Mouse (Mus musculus) heart, embryonic 15.5 days (tissue): ENCODE results near the gene Babam2. TPM values are rescaled to one million over a fixed set of nuclear protein-coding genes. Genes with fewer than 3 reads are reported as not detected.
"Not testable (repeated sequence)": the region's sequence is repeated elsewhere in the genome, so short reads cannot be mapped to it uniquely, and the experiment has no call there.

Experiments
- ATAC-seq: fragments of 200-750 bp; cut with Nextera tagmentation; replicated peaks from 2 replicates; pipeline ENCODE4 v1.8.0; 2017; ENCODE audit warnings: low read depth, moderate TSS enrichment; ENCODE audit not compliant: insufficient number of reproducible peaks, insufficient read depth, low FRiP score
- H3K27ac ChIP-seq: fragments of 300-500 bp; sonication (generic); 2 replicates; pipeline ENCODE4 v1.5.1; 2015; ENCODE audit warnings: mild to moderate bottlenecking, inconsistent platforms
- H3K27me3 ChIP-seq: fragments of 300-500 bp; sonication (generic); 2 replicates; pipeline ENCODE4 v1.6.1; 2015; ENCODE audit warnings: inconsistent platforms
- H3K36me3 ChIP-seq: fragments of 300-500 bp; sonication (generic); 2 replicates; pipeline ENCODE4 v1.6.1; 2015; ENCODE audit warnings: mild to moderate bottlenecking, inconsistent platforms
- H3K4me1 ChIP-seq: fragments of 300-500 bp; sonication (generic); replicated peaks from 2 replicates; pipeline ENCODE4 v1.6.1; 2015; ENCODE audit warnings: inconsistent platforms
- H3K4me2 ChIP-seq: fragments of 300-500 bp; sonication (generic); 2 replicates; pipeline ENCODE4 v1.6.1; 2015; ENCODE audit warnings: inconsistent platforms, mild to moderate bottlenecking, moderate library complexity
- H3K4me3 ChIP-seq: fragments of 300-500 bp; sonication (generic); 2 replicates; pipeline ENCODE4 v1.5.1; 2015; ENCODE audit warnings: mild to moderate bottlenecking, inconsistent platforms
- H3K9ac ChIP-seq: fragments of 300-500 bp; sonication (generic); 2 replicates; pipeline ENCODE4 v1.6.1; 2015; ENCODE audit warnings: mild to moderate bottlenecking, inconsistent platforms
- H3K9me3 ChIP-seq: fragments of 300-500 bp; sonication (generic); replicated peaks from 2 replicates; pipeline ENCODE4 v1.6.1; 2016; ENCODE audit warnings: inconsistent platforms
- WGBS: fragments of 180-500 bp; shearing (Covaris S2); methylation state at CpG from one replicate; pipeline ENCODE4 v1.1.7; 2015; ENCODE audit warnings: mixed read lengths; 5-methylcytosine and 5-hydroxymethylcytosine counted together
- polyA plus RNA-seq: library from polyadenylated mRNA; unstranded; fragments of >200 nt; fragmentation: Nextera tagmentation; extraction: Ambion mirVana; gene quantifications from 2 replicates; pipeline ENCODE4 v1.2.1, GENCODE M21; 2015

Gene Babam2
- polyA plus RNA-seq, 1 experiment from 2014 or later = 48.7 TPM

DNA sequence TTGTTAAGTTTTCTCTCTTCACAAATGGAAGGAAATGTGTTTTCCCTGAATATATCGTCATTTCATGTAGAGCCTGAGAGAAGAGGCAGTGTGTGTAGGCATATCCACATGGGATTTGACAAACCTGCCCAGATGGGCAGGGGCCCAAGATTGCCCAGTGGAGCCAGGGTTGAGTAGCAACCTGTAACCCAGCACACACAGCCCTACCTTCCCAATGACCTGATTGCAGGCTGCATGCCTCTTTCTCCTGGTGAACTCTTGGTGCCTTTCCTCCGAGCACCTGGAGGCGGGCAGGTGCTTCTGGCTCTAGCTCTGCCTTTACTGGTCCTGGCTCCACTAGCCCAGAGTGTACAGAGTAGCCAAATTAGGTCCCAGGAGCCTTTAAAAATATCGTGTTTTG is 270.0 kb downstream of the Babam2 start:
- no peak overlapping the region for H3K4me2 ChIP-seq
- no peak overlapping the region for H3K27ac ChIP-seq
- no peaks in the 10 kb centered on the region for H3K27me3 ChIP-seq
- peaks cover 6% of the 10 kb centered on the region for H3K4me1 ChIP-seq
- no peak overlapping the region for H3K4me3 ChIP-seq
- H3K9me3 ChIP-seq = no peaks in the 10 kb centered on the region
- 87% methylated on average over 4 of the region's 4 CpGs for WGBS
- no peak overlapping the region for H3K9ac ChIP-seq
- no peak for ATAC-seq
- no peaks in the 10 kb centered on the region for H3K36me3 ChIP-seq

DNA sequence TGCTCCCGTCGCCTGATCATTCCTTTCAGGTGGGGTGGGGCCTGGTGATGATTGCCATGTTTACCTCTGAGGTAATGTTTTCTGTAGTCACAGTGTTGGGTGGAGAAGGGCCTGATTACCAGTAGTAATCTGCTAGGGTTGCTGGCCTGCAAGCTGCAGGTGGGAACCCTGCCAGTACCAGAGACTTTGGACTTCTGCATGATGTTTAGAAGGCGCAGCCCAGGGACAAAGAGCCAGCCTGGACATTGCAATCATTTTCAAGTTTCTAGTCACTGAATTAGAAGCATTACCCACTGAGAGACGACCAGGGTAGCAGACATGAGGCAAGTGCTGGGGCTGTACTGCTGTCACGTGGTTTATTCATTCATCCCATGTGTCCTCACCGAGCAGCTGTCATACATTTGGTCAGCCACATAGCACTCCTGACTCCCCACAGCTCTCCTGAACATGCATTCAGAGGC is 270.6 kb downstream of the Babam2 start:
- Histone ChIP-seq H3K9ac (no peak overlapping the region), H3K36me3 (no peaks in the 10 kb centered on the region), H3K4me2 (no peak overlapping the region), H3K27me3 (no peaks in the 10 kb centered on the region), H3K4me3 (no peak overlapping the region), H3K4me1 (peaks cover 6% of the 10 kb centered on the region), H3K9me3 (no peaks in the 10 kb centered on the region), H3K27ac (no peak overlapping the region)
- WGBS = 51% methylated on average over 6 of the region's 6 CpGs
- no peak for ATAC-seq

DNA sequence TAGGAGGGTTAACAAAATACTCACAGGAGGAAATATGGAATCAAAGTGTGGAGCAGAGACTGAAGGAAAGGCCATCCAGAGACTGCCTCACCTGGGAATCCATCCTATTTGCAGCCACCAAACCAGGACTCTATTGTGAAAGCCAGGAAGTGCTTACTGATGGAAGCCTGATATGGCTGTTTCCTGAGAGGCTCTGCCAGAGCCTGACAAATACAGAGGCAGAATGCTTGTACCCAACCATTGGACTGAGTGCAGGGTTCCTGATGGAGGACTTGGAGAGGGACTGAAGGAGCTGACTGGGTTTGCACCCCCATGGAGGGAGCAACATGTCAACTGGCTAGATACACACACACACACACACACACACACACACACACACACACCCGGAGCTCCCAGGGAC is 274.9 kb downstream of the Babam2 start:
- H3K4me3 ChIP-seq, H3K27ac ChIP-seq, H3K36me3 ChIP-seq, H3K27me3 ChIP-seq, H3K9ac ChIP-seq, ATAC-seq, H3K9me3 ChIP-seq, H3K4me1 ChIP-seq, H3K4me2 ChIP-seq: not testable (repeated sequence)
- WGBS = 87% methylated on average over 1 of the region's 1 CpGs

DNA sequence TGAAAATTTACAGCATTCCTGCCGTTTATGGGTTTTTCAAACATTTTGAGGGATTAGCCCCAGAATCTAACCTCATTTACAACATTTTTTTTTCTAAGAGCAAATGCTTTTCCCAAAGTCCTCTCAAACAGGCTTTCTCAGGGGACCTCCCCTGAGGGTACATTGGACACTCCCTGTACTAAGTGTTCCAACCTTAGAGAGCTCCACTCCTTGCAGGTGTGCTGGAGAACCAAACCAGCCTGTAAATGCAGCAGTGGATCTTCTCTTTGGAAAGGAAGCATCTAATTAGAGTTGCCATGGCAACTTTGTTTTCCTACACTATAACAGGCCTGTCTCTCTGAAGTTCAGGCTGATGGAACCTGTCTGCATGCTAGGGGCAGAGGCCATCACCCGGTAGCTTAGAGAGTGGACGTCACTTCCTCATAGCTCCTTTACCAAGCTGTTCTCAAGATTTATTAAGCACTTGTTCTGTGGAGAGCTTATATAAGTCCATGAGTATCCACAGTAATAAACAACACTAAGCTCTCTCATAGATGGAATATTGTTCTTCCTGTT is 277.2 kb downstream of the Babam2 start:
- Histone ChIP-seq H3K9ac (no peak overlapping the region), H3K9me3 (no peaks in the 10 kb centered on the region), H3K4me2 (no peak overlapping the region), H3K4me1 (no peaks in the 10 kb centered on the region), H3K27me3 (no peaks in the 10 kb centered on the region), H3K36me3 (no peaks in the 10 kb centered on the region), H3K4me3 (no peak overlapping the region), H3K27ac (no peak overlapping the region)
- no peak for ATAC-seq
- 57% methylated on average over 3 of the region's 3 CpGs for WGBS

DNA sequence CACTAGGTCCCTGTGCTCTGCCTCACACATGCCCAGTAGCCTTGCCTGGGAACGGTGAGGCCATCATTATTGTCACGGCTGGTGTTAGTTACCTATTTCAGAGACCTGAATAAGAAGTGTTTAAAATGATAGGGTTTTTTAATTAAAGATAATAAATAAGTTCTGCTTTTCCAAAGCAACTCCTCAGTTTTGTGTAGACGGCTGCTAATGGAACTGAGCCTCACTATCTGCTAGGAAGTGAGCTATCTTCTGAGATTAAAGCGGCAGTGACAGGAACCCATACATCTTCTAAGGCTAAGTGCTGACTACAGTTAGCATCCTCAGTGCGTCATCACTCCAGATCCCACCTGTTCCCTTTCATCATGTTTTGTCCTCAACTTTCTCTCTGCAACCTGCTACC is 284.6 kb downstream of the Babam2 start:
- H3K4me1 ChIP-seq = peaks cover 6% of the 10 kb centered on the region; the same call in 1 of the 2 replicates
- no peak overlapping the region for H3K4me3 ChIP-seq
- ATAC-seq = no peak
- H3K9ac ChIP-seq = no peak overlapping the region
- H3K27me3 ChIP-seq = no peaks in the 10 kb centered on the region
- no peak overlapping the region for H3K4me2 ChIP-seq
- H3K36me3 ChIP-seq = no peaks in the 10 kb centered on the region
- H3K9me3 ChIP-seq = no peaks in the 10 kb centered on the region
- WGBS = 59% methylated on average over 5 of the region's 5 CpGs
- H3K27ac ChIP-seq = no peak overlapping the region

GRCm38 (mm10) chr5:31983161-31983560 is 285.7 kb downstream of the Babam2 start:
- Histone ChIP-seq H3K4me1 (peaks cover 6% of the 10 kb centered on the region; the same call in 1 of the 2 replicates), H3K4me3 (no peak overlapping the region), H3K4me2 (no peak overlapping the region), H3K9ac (no peak overlapping the region), H3K27ac (no peak overlapping the region), H3K36me3 (no peaks in the 10 kb centered on the region), H3K9me3 (no peaks in the 10 kb centered on the region), H3K27me3 (no peaks in the 10 kb centered on the region)
- no peak for ATAC-seq
- 89% methylated on average over 7 of the region's 7 CpGs for WGBS

- Histone ChIP-seq H3K4me1 (peaks cover 6% of the 10 kb centered on the region; the same call in 1 of the 2 replicates), H3K4me3 (no peak overlapping the region), H3K9ac (no peak overlapping the region), H3K4me2 (no peak overlapping the region), H3K27me3 (no peaks in the 10 kb centered on the region), H3K27ac (no peak overlapping the region), H3K9me3 (no peaks in the 10 kb centered on the region), H3K36me3 (no peaks in the 10 kb centered on the region)
- 59% methylated on average over 2 of the region's 2 CpGs for WGBS
- ATAC-seq = no peak
Measured at GRCm38 (mm10) chr5:31983817-31984368, 286.4 kb downstream of the Babam2 start.

DNA sequence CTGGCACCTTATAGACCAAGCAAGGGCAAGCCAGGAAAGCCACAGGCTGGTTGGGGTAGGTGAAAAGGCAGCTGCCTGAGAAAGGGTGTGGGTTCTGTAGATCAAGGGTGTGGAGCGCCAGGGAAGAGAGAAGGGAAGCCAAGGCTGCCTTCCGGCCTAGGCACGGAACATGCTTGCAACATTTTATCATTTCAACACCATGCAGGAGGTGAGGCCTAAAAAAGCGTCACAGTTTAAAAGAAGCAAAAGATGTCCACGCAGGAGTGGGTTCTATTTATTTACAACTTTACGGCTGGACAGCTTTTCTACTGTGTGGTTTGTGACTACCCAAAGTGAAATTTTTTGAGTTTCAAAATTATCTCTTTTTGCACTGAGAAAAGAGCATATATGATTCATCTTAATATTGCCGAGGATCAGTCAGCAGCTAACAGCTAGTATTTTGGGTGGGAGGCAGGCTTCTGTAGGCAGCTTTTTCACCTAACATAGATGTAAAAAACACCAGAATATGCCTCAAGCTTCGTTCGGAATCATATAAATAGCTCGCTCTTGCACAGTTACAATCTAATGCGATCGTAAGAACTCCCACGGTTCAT is 287.0 kb downstream of the Babam2 start:
- Histone ChIP-seq H3K36me3 (no peaks in the 10 kb centered on the region), H3K4me2 (no peak overlapping the region), H3K9ac (no peak overlapping the region), H3K4me3 (no peak overlapping the region), H3K9me3 (no peaks in the 10 kb centered on the region), H3K27me3 (no peaks in the 10 kb centered on the region), H3K27ac (no peak overlapping the region), H3K4me1 (peaks cover 6% of the 10 kb centered on the region; the same call in 1 of the 2 replicates)
- ATAC-seq = no peak
- WGBS = 65% methylated on average over 13 of the region's 13 CpGs

- no peak for ATAC-seq
- 77% methylated on average over 2 of the region's 2 CpGs for WGBS
- Histone ChIP-seq H3K4me2 (no peak overlapping the region), H3K4me3 (no peak overlapping the region), H3K36me3 (no peaks in the 10 kb centered on the region), H3K9me3 (no peaks in the 10 kb centered on the region), H3K27me3 (no peaks in the 10 kb centered on the region), H3K9ac (no peak overlapping the region), H3K4me1 (peaks cover 6% of the 10 kb centered on the region; the same call in 1 of the 2 replicates), H3K27ac (no peak overlapping the region)
Measured at GRCm38 (mm10) chr5:31985021-31985420, 287.5 kb downstream of the Babam2 start.

GRCm38 (mm10) chr5:31987541-31988307 is 290.2 kb downstream of the Babam2 start:
- Histone ChIP-seq H3K4me3 (no peak overlapping the region), H3K27ac (no peak overlapping the region), H3K4me2 (no peak overlapping the region), H3K9me3 (no peaks in the 10 kb centered on the region), H3K9ac (no peak overlapping the region), H3K4me1 (peaks cover 6% of the 10 kb centered on the region; the same call in 1 of the 2 replicates), H3K36me3 (no peaks in the 10 kb centered on the region), H3K27me3 (no peaks in the 10 kb centered on the region)
- no peak for ATAC-seq
- WGBS = 92% methylated on average over 11 of the region's 11 CpGs

GRCm38 (mm10) chr5:31997189-31997954 is 299.9 kb downstream of the Babam2 start:
- peaks cover 7% of the 10 kb centered on the region; the same call in 1 of the 2 replicates for H3K4me1 ChIP-seq
- no peaks in the 10 kb centered on the region for H3K36me3 ChIP-seq
- no peak overlapping the region for H3K4me3 ChIP-seq
- 55% methylated on average over 4 of the region's 4 CpGs for WGBS
- H3K9ac ChIP-seq = no peak overlapping the region
- no peak for ATAC-seq
- H3K4me2 ChIP-seq = no peak overlapping the region
- no peaks in the 10 kb centered on the region for H3K9me3 ChIP-seq
- H3K27ac ChIP-seq = no peak overlapping the region
- H3K27me3 ChIP-seq = no peaks in the 10 kb centered on the region
